Mouse (Mus musculus) 3T3-L1 (cell line): ENCODE measurements around the gene Ccpg1os.

Source experiments
- DNase-seq: peaks from one replicate; pipeline ENCODE4 v3.0.0-alpha.2; 2015; ENCODE audit warnings: low read depth, low spot score

Gene Ccpg1os

DNA sequence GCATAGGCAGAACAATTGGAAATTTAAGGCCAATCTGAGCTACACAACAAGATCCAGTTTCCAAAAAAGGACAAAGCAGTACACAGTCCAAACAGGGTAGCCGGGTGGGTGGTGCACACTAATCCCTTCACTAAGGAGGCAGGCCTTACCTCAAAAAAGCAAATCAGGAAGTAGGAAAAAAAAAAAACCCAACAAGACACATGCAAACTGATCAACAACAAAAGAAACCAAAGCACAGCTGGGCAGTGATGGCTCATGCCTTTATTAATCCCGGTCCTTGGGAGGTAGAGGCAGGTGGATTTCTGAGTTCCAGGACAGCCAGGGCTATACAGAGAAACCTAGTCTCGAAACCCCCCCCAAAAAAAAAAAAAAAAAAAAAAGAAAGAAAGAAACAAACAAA lies 2.5 kb upstream of the Ccpg1os start:
- no peak for DNase-seq

- peak; percentile 23 for DNase-seq
Measured at GRCm38 (mm10) chr9:72983066-72983465, 2.1 kb downstream of the Ccpg1os start.

GRCm38 (mm10) chr9:72975242-72975641 lies 9.9 kb downstream of the Ccpg1os start:
- DNase-seq = peak; percentile 44

- DNase-seq = no peak
Measured at GRCm38 (mm10) chr9:72974734-72975133, 10.4 kb downstream of the Ccpg1os start.

GRCm38 (mm10) chr9:72972984-72973383 lies 12.2 kb downstream of the Ccpg1os start:
- no peak for DNase-seq

DNA sequence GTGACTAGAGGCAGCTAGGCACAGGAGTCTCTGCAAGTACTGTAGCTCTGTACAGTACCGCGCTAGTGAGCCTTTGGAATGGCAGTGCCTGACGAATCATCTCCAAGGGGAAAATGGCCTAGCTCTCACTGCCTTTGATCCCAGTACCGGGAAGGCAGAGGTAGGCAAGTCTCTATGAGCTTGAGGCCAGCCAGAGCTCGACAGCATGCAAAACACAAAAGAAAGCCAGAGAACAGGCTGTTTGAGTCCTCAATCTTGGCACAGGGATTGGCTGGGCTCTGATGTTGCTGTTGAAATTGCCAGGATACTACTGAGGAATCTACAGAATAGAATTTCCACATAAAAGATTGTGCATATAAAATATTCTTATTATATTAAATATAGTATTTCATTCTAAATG lies 12.7 kb downstream of the Ccpg1os start:
- DNase-seq = no peak

- DNase-seq = no peak
Measured at GRCm38 (mm10) chr9:72969874-72970273, 15.3 kb downstream of the Ccpg1os start.

DNA sequence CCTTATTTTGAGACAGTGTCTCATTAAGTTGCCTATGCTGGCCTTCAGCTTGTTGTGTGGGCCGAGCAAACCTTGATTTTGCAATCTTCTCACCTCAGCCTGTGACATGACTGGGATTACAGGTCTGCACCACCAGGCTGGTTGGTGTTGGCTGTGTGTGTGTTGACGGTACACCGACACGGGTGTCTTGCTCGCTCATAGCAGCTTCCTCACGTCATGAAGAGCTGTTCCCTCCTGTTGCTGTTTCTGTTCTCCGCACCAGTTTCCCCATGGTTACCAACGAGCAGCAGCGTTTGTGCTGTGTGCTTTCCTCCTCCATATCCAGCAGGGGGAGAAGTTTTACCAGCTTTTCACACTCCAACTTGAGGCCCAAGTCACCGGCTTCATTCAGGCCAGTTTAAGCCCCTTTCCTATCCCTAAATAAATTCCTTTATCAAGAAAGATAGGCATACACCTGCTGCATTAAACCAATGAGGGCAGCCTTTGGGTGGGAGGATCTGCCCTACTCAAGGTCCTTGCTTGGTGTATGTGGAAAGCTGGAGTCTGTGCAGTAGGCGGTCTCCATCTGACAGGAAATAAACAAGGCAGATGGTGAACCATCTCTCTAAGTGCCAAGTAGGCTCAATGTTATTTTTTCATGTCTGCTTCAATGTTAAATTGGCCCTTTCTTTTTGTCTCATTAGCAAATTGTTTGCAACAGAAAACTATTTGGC lies 16.7 kb downstream of the Ccpg1os start:
- DNase-seq = peak; percentile 50

- no peak for DNase-seq
Measured at GRCm38 (mm10) chr9:72961959-72962358, 23.2 kb downstream of the Ccpg1os start.

GRCm38 (mm10) chr9:72961346-72961745 lies 23.8 kb downstream of the Ccpg1os start:
- no peak for DNase-seq

GRCm38 (mm10) chr9:72958521-72959450 lies 26.4 kb downstream of the Ccpg1os start, which contains the start of the genes Dyx1c1 and Gm44503:
Gene Dyx1c1, plus strand, starts transcription at chr9:72958785.
Gene Gm44503, plus strand, starts transcription at chr9:72958852.
- DNase-seq = no peak

- DNase-seq = peak; percentile 73
Measured at GRCm38 (mm10) chr9:72955546-72955945, 29.6 kb downstream of the Ccpg1os start.

- peak; percentile 57 for DNase-seq
Measured at GRCm38 (mm10) chr9:72954746-72955145, 30.4 kb downstream of the Ccpg1os start.

DNA sequence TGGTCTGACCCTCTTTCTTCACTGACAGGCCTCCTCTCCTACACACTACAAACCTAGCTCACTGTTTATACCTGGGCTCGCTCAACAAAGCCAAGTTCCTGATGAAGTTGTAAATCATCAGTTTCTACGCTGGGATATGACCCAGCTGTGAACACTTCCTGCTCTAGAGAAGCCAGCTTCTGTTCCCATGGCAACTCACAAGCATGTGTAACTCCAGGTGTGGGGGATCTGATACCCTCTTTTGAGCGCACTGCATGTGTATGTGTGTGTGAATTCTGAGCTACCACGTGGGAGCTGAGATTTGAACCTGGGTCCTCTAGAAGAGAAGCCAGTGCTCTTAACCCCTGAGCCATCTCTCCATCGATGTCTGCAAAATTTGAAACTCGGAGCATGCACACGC lies 35.6 kb downstream of the Ccpg1os start:
- DNase-seq = no peak

DNA sequence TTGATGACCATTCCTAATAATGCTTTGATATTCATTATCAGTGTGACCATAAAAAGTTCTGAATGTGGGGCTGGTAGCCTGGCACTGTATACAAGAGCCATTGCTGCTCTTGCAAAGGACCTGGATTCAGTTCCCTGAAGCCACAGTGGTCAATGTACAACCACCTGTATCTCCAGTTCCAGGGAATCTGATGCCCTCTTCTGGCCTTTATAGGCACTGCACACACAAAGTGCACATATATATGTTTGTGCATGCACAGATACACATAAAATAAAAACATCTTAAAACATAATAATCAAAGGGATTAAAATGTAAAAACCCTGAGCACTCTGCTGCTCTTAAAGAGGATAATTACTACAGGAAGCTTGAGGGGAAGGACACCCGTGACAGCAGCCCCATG lies 38.2 kb downstream of the Ccpg1os start:
- DNase-seq = no peak

DNA sequence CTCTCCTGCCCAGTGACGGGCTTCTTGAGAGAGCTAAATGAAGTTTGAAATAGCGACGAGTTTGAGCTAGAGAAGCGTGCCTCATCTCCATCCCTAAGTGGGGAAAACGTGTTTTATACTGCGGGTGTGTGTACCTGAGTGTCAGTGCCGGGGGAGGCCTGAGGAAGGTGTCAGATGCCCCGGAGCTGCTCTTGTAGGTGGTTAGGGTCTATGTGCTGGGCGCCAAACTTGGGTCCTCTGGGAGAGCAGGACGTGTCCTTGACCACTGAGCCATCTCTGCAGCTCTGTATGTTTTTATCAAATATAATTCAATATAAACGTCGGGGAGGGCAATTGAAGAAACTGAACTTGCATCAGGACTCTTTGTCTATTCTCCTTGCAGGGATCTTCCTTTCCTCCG lies 40.9 kb downstream of the Ccpg1os start:
- no peak for DNase-seq

DNA sequence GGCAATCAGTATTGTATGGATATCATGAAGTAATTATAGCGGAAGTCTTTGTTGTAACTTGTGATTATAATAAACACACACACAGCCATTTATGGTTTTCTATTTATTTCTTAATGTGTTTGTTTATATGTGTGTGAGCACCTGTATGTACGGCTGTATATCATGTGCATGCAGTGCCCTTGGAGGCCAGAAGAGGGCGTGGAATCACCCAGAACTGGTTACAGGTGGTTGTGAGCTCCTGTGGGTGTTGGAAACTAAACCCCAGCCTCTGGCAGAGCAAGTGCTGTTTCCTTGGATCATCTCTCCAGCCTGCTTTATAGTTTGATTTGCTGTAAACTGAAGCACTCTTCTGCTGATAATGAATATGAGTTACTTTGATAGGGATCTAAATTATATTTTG lies 41.8 kb downstream of the Ccpg1os start:
- no peak for DNase-seq

DNA sequence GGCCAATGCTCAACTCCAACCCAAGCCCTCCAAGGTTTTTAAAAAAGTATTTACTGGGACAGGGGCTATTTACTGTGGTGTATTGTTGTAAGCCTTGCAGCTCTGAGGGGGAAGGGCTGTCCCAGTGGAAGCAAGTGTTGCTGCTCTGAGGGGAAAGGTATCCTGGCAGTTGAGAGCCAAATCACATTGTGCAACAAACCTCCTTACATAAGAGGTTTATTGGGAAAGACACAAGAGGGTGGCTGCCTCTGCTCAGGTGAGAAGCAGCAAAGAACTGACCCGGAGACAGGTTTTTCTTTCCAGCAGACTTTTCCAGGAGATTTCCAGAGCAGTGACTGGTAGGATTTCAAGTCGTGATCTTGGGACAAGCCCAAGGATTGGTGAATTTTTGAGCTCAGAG lies 48.9 kb downstream of the Ccpg1os start:
- no peak for DNase-seq

- no peak for DNase-seq
Measured at GRCm38 (mm10) chr9:72935309-72935708, 49.9 kb downstream of the Ccpg1os start.

DNA sequence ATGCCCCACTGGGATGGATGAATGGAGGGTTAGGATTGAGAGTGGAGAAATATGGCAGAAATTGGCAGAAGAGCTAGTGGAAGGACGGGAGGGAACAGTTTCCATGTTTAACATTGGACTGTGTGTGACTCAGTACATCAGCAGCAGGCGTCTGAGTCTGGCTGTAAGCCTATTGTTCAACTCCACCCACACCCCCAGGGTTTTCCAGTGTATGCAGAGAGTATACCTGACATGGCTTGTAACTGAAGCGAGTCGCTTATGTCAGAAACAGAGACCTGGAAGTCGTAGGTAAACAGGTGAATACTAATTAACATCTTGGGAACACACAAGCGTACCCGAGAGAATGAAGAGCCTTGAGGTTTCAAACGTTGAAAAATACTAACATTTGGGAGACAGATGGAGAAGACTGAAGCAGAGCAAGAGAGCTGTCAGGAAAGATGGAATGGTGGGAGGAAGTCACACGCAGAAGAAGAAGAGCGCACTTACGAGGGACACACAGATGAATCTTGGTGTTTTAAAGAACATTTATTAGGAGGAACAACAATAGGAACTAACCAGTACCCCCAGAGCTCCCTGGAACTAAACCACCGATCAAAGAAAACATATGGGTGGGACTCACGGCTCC lies 53.9 kb downstream of the Ccpg1os start:
- DNase-seq = peak; percentile 22
